Mouse (Mus musculus) B cell, adult (primary cell): ENCODE results near the gene Tenm1. TPM values are rescaled to one million over a fixed set of nuclear protein-coding genes. Genes with fewer than 3 reads are reported as not detected.

ENCODE experiments used
- total RNA-seq: library from RNA; stranded (reverse); gene quantifications from 4 replicates; pipeline ENCODE4 v1.2.4, GENCODE M21; 2023; ENCODE audit not compliant: inconsistent age

Tenm1 gene
- not detected in 4 replicates for total RNA-seq

GRCm38 (mm10) chrX:43428855-43429263 is at the start of gene Tenm1:
TSS of gene Tenm1 (minus strand) at chrX:43429126.

GRCm38 (mm10) chrX:42502291-42503043 is 926.5 kb downstream of the Tenm1 start, which contains the start of gene Sh2d1a:
TSS of gene Sh2d1a (plus strand) at chrX:42502453.

GRCm38 (mm10) chrX:42489446-42489845 is 939.5 kb downstream of the Tenm1 start, which contains the start of gene Tex13c2:
TSS of gene Tex13c2 (plus strand) at chrX:42489691.

Other genes with a start within 250 kb of the Tenm1 start
- not detected in 4 replicates for gene Tex13c1, start 162.0 kb upstream of the Tenm1 start, total RNA-seq